In the genomic region with DNA sequence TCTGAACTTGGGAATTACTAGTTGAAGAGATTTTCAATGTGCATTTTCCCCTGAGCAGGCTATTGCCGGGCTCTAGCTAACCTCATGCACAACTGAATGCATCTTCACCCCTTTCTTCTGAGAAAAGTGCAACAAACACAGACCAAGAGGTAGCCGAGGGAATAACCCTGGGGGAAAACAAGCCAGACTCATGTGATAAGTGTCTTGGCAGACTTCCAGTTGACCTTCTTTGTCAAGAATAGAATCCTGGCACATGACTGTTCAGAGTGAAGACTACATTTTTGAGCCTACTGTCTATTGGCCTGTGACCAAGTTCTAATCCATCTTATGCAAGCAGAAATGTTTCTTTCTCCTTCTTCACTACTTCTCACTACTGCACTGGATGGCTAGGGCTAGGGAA, we compare ENCODE assay signal across 10 mouse cellular contexts. TPM values are rescaled to one million over a fixed set of nuclear protein-coding genes. Genes with fewer than 3 reads are reported as not detected.
DNase-seq lines count a peak whose midpoint lies in the region; ATAC-seq and TF ChIP-seq lines count a peak whose summit lies in the region.
"Had no signal": no experiment of that assay in that cellular context is flagged by ENCODE, and none has a peak within 500 bp of the region (broad histone marks: within the 10 kb centered on the region; RNA-seq: fewer than 3 reads in every experiment).

No protein-coding gene starts in this region.

- H3K27ac ChIP-seq in midbrain, postnatal 0 days (ENCODE audit: low read depth, low read length), result no peak overlapping the region
- H3K27ac ChIP-seq in midbrain, embryonic 11.5 days (ENCODE audit: low read depth, low read length), result no peak overlapping the region
- H3K27ac ChIP-seq in bone marrow macrophage, adult 2 months (ENCODE audit: insufficient read depth, low read depth, low read length), result peak overlapping the region; percentile 36
- H3K27ac ChIP-seq: midbrain, embryonic 15.5 days had no signal

- no peak for TF ChIP-seq CTCF in midbrain, postnatal 0 days (IDR thresholded peaks at IDR 0.05)
- no peak for TF ChIP-seq CTCF in bone marrow macrophage, adult 2 months (IDR thresholded peaks at IDR 0.05; ENCODE audit: low read depth, low read length)

- no peak overlapping the region for H3K9ac ChIP-seq in midbrain, postnatal 0 days (replicated peaks; ENCODE audit: low read length, poor library complexity, severe bottlenecking)
- H3K9ac ChIP-seq in midbrain, embryonic 11.5 days (ENCODE audit: low read length), result no peak overlapping the region
- H3K9ac ChIP-seq: midbrain, embryonic 15.5 days had no signal

- ATAC-seq in frontal cortex, adult (ENCODE audit: low TSS enrichment), result 0 out of 2 replicates have a peak, but pooled peaks have one; percentile 38
- no peak for ATAC-seq in midbrain, postnatal 0 days (ENCODE audit: low FRiP score)
- ATAC-seq in midbrain, embryonic 11.5 days (ENCODE audit: low FRiP score), result no peak
- ATAC-seq: midbrain, embryonic 15.5 days had no signal

- intact Hi-C loops in gastrocnemius, postnatal 36 days (cut with DNase I), result no loop called here

- H3K4me2 ChIP-seq in midbrain, postnatal 0 days (ENCODE audit: low read depth, low read length, poor library complexity, severe bottlenecking), result no peak overlapping the region
- no peak overlapping the region for H3K4me2 ChIP-seq in midbrain, embryonic 11.5 days
- H3K4me2 ChIP-seq: midbrain, embryonic 15.5 days had no signal

- 49% methylated on average over 2 of the region's 2 CpGs for WGBS in midbrain, postnatal 0 days
- WGBS in midbrain, embryonic 11.5 days, result 81% methylated on average over 2 of the region's 2 CpGs

- H3K36me3 ChIP-seq in midbrain, postnatal 0 days (ENCODE audit: insufficient read depth, low read length), result peaks cover 4% of the 10 kb centered on the region; the same call in 1 of the 2 replicates
- H3K36me3 ChIP-seq in midbrain, embryonic 11.5 days (ENCODE audit: control insufficient read depth, insufficient read depth, low read length), result no peaks in the 10 kb centered on the region
- H3K36me3 ChIP-seq: midbrain, embryonic 15.5 days had no signal

- no peaks in the 10 kb centered on the region for H3K9me3 ChIP-seq in midbrain, postnatal 0 days (ENCODE audit: low read length)
- H3K9me3 ChIP-seq in midbrain, embryonic 11.5 days (ENCODE audit: control insufficient read depth, low read length), result no peaks in the 10 kb centered on the region
- H3K9me3 ChIP-seq: midbrain, embryonic 15.5 days had no signal

- no peak for TF ChIP-seq POLR2A in bone marrow macrophage, adult 2 months (IDR thresholded peaks at IDR 0.05; ENCODE audit: borderline replicate concordance, low read depth, low read length)

- no peaks in the 10 kb centered on the region for H3K4me1 ChIP-seq in midbrain, postnatal 0 days (ENCODE audit: insufficient read depth, low read length)
- no peaks in the 10 kb centered on the region for H3K4me1 ChIP-seq in midbrain, embryonic 11.5 days (ENCODE audit: control insufficient read depth, insufficient read depth, low read length)
- peaks cover 11% of the 10 kb centered on the region for H3K4me1 ChIP-seq in bone marrow macrophage, adult 2 months (ENCODE audit: control insufficient read depth, insufficient read depth, low read length)
- H3K4me1 ChIP-seq: midbrain, embryonic 15.5 days had no signal

- H3K27me3 ChIP-seq in midbrain, postnatal 0 days (ENCODE audit: insufficient read depth, low read length), result no peaks in the 10 kb centered on the region
- H3K27me3 ChIP-seq in midbrain, embryonic 11.5 days (ENCODE audit: control insufficient read depth, insufficient read depth, low read length), result no peaks in the 10 kb centered on the region
- H3K27me3 ChIP-seq: midbrain, embryonic 15.5 days had no signal

- H3K4me3 ChIP-seq in midbrain, postnatal 0 days (ENCODE audit: low read depth, low read length), result no peak overlapping the region
- no peak overlapping the region for H3K4me3 ChIP-seq in midbrain, embryonic 11.5 days (ENCODE audit: low read depth, low read length)
- no peak overlapping the region for H3K4me3 ChIP-seq in bone marrow macrophage, adult 2 months (ENCODE audit: insufficient read depth, low read length)
- H3K4me3 ChIP-seq: midbrain, embryonic 15.5 days had no signal

- DNase-seq in frontal cortex, adult 2 months (ENCODE audit: extremely low spot score in 1 of 2, low spot score in 1 of 2), result no peak
- peak; percentile 43 for DNase-seq in midbrain, postnatal 0 days (ENCODE audit: low spot score)
- no peak for DNase-seq in midbrain, embryonic 11.5 days (ENCODE audit: low spot score, missing footprints)
- DNase-seq in skeletal muscle tissue, adult 2 months (ENCODE audit: low read depth, low spot score), result peak; percentile 9
- no peak for DNase-seq in thymus, postnatal 10 days (ENCODE audit: low spot score in 2 of 2)
- no peak for DNase-seq in gastrocnemius, postnatal 36 days
- DNase-seq: right cerebral cortex, adult 18-20 months had no signal

RNA-seq across cellular contexts. Expression of a gene that starts 55.5 kb away (rescaled TPM):
- 18.1 and 19.7 TPM in 2 replicates for polyA plus RNA-seq in frontal cortex, adult 2 months (2012; rRNA removed)
- 37.4 and 40.9 TPM in 2 replicates for total RNA-seq in midbrain, postnatal 0 days (2014; rRNA removed)
- polyA plus RNA-seq in midbrain, postnatal 0 days (2015; fragmentation: Nextera tagmentation; extraction: Ambion mirVana), result 5.4 and 6.2 TPM in 2 replicates
- 1.3 TPM in 2 replicates for polyA plus RNA-seq in midbrain, embryonic 11.5 days (2014; fragmentation: Nextera tagmentation; extraction: Ambion mirVana)
- polyA plus RNA-seq in bone marrow macrophage, adult 2 months (2012; ENCODE audit: insufficient read depth, insufficient read length, missing spikeins), result 1.9 and 2.0 TPM in 2 replicates
- under 1 TPM; 0.39 to 0.41 TPM for total RNA-seq in gastrocnemius, postnatal 36 days (2021)

Comparison
In these comparisons a context has a peak if more than half of its experiments do, and no peak if none do; other contexts are left out.
1. DNase-seq: peak in midbrain, postnatal 0 days (single experiment) and skeletal muscle tissue, adult 2 months (single experiment); none in frontal cortex, adult 2 months (0 of 2), midbrain, embryonic 11.5 days (single experiment), thymus, postnatal 10 days (0 of 2) and gastrocnemius, postnatal 36 days (0 of 2).